Mouse (Mus musculus) megakaryocyte, embryonic 14.5 days (primary cell): ENCODE results near the gene Olfr883. TPM values are rescaled to one million over a fixed set of nuclear protein-coding genes. Genes with fewer than 3 reads are reported as not detected.

Experiments used
- H3K27me3 ChIP-seq: replicated peaks from 2 replicates; pipeline ENCODE3; 2012; ENCODE audit warnings: inconsistent platforms
- H3K36me3 ChIP-seq: replicated peaks from 2 replicates; pipeline ENCODE3; 2012; ENCODE audit warnings: low read length, inconsistent platforms, mixed read lengths
- H3K4me1 ChIP-seq: 2 replicates; pipeline ENCODE4 v1.6.1; 2012; ENCODE audit warnings: inconsistent platforms
- H3K4me3 ChIP-seq: replicated peaks from 2 replicates; pipeline ENCODE3; 2012; ENCODE audit warnings: moderate library complexity, mild to moderate bottlenecking, inconsistent platforms
- H3K9me3 ChIP-seq: 2 replicates; pipeline ENCODE4 v1.6.1; 2012; ENCODE audit warnings: inconsistent platforms
- FLI1 ChIP-seq: IDR thresholded peaks from 2 replicates; pipeline ENCODE4 v1.6.1; 2012; ENCODE audit warnings: low read length, inconsistent platforms, mixed read lengths
- GATA1 ChIP-seq: IDR thresholded peaks from 3 replicates; pipeline ENCODE4 v1.6.1; 2012; ENCODE audit warnings: mixed read lengths, low read length, inconsistent platforms, borderline replicate concordance
- polyA plus RNA-seq: library from polyadenylated mRNA; stranded (reverse); fragments of >175 nt; gene quantifications from 2 replicates; pipeline ENCODE4 v1.2.3, GENCODE M21; 2012; ENCODE audit warnings: low replicate concordance; ENCODE audit not compliant: insufficient read depth

The Olfr883 gene
- not detected in 2 replicates for polyA plus RNA-seq

DNA sequence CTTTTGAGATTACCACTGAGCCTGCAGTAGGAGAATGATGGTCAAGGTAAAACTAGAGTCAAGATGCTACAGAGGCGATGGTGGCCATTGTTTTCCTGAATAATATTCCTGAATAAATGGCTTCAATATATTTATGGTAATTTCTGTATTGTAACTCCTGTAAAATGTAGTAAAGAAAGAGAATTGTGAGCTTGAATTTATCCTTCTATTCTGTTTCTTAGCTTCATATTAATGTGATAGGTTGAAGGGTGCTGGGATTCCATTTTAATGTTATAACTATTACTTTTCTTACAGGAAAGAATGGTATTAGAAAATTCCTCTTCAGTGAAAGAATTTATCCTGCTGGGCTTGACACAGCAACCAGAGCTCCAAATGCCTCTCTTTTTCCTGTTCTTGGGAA, at the start of gene Olfr883:
TSS of gene Olfr883 (plus strand) at position 301 of the 400 bp plus-strand sequence.
- no peaks in the 10 kb centered on the region for H3K27me3 ChIP-seq
- no peak within 1 kb of the TSS for H3K4me3 ChIP-seq
- no peaks in the 10 kb centered on the region for H3K4me1 ChIP-seq
- H3K9me3 ChIP-seq, result peaks cover under 1% of the 10 kb centered on the region; the same call in 1 of the 2 replicates
- no peak for TF ChIP-seq FLI1
- no peak for TF ChIP-seq GATA1
- no peaks in the 10 kb centered on the region for H3K36me3 ChIP-seq

DNA sequence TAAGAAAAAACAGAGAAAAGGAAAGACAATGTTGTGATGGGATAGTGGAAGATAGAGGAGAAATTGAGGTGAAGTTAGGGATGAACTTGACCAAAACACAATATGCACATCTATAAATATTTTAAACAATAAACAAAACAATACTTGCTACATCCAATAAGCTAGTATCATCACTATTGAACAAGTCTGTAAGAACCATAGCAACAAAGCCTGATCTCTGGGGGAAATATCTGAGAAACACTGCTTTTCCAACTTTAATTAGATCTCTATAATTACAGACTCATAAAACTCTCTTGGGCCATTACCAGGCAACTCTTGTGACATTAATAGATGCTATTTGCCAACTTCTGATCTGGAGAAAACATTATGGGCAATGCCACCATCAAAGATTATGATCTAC, 34.1 kb upstream of the Olfr883 start, which contains the start of gene Olfr881:
TSS of gene Olfr881 (plus strand) at position 301 of the 400 bp plus-strand sequence.
- no peaks in the 10 kb centered on the region for H3K9me3 ChIP-seq
- TF ChIP-seq GATA1 (no peak), FLI1 (no peak)
- H3K36me3 ChIP-seq, result no peaks in the 10 kb centered on the region
- no peaks in the 10 kb centered on the region for H3K4me1 ChIP-seq
- no peak within 1 kb of the TSS for H3K4me3 ChIP-seq
- H3K27me3 ChIP-seq, result no peaks in the 10 kb centered on the region

DNA sequence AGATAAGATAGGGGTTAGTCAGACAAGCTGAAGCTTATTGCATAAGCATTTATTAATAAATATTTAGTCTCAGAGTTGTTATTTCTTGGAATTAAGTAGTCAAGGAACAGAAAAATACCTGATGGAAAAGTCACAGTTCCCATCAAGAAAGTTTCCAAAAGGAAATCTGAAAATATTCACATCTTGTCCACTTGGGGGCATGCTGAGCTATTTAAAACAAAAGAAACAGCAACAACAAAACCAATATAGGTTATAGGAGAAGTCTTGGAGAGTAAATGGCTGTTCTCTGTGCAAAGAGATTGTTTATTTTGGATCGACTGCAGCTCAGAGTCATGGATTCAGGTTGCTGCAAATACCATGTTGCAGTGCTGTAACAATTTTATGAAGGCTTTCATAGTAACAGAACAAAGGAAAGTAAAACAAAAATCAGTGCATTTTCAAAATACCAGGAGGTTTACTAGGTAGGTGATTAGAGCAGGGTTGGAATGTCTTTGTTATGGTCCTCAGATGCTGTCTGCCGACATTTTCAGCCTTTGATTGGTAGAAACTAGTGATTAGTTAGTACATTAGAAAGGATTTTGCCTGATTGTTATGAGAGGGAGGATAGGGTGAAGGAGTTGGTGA, 26.9 kb upstream of the Olfr883 start:
- no peak overlapping the region for H3K4me3 ChIP-seq
- TF ChIP-seq GATA1 (no peak), FLI1 (no peak)
- H3K4me1 ChIP-seq, result no peaks in the 10 kb centered on the region
- no peaks in the 10 kb centered on the region for H3K36me3 ChIP-seq
- H3K9me3 ChIP-seq, result no peaks in the 10 kb centered on the region
- H3K27me3 ChIP-seq, result no peaks in the 10 kb centered on the region

DNA sequence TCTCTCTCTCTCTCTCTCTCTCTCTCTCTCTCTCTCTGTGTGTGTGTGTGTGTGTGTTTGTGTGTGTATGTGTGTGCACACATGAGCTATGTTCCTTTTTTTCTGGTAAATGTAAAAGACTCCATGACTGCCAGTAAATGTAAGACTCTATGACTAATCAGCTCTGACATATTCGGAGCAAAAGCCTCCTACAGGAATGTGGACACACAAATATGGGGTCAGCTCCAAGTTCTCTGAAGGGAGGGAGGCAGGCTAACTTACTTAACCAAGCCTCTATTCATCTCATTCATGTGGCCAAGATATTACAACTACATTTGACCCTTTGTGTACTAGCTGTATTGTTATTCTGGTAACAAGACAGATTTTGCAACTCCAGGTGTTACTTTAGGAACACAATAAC, 25.6 kb upstream of the Olfr883 start:
- TF ChIP-seq GATA1, result no peak
- no peak for TF ChIP-seq FLI1
- H3K4me3 ChIP-seq, result no peak overlapping the region

DNA sequence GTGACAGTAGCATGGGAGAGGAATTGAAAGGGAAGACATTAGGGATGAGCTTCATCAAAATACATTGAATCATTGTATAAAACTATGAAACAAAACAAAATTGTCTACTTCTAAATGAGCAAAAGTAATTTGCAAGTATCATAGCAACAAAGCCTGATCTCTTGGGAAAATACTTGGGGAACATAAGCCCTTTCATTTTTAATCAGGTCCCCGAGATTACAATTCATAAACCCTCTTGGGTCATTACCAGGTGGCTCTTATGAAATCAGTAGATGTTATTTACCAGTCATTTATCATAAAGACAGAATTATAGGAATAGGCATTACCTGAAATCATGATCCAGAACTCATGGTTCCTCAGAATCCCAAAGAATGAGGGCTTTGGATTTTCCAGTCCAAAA, 20.6 kb downstream of the Olfr883 start, which contains the start of gene Olfr884:
TSS of gene Olfr884 (plus strand) at position 301 of the 400 bp plus-strand sequence.
- Histone ChIP-seq H3K4me1 (no peaks in the 10 kb centered on the region), H3K27me3 (no peaks in the 10 kb centered on the region), H3K4me3 (no peak within 1 kb of the TSS), H3K36me3 (no peaks in the 10 kb centered on the region), H3K9me3 (no peaks in the 10 kb centered on the region)
- TF ChIP-seq FLI1, result no peak
- no peak for TF ChIP-seq GATA1

More for the DNA sequence above, 25.6 kb upstream of the Olfr883 start:
- H3K36me3 ChIP-seq, result no peaks in the 10 kb centered on the region
- H3K4me1 ChIP-seq, result no peaks in the 10 kb centered on the region
- no peaks in the 10 kb centered on the region for H3K27me3 ChIP-seq
- H3K9me3 ChIP-seq, result no peaks in the 10 kb centered on the region

DNA sequence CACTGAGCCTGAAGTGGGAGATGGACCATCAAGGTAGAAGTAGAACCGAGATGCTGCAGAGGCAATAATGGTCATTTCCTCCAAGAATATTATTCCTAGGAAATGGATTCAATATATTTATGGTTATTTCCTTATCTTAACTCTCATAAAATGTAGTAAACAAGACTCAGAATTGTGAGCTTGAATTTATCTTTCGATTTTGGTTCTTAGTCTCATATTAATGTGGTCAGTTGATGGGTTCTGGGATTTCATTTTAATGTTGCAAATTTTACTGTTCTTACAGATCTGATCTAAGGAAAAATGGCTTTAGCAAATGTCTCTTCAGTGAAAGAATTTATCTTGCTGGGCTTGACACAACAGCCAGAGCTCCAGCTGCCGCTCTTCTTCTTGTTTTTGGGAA, 35.4 kb downstream of the Olfr883 start, which contains the start of gene Olfr885:
TSS of gene Olfr885 (plus strand) at position 301 of the 400 bp plus-strand sequence.
- no peaks in the 10 kb centered on the region for H3K4me1 ChIP-seq

More for the DNA sequence above, 35.4 kb downstream of the Olfr883 start, which contains the start of gene Olfr885:
- Histone ChIP-seq H3K27me3 (no peaks in the 10 kb centered on the region), H3K36me3 (no peaks in the 10 kb centered on the region), H3K9me3 (no peaks in the 10 kb centered on the region), H3K4me3 (no peak within 1 kb of the TSS)
- TF ChIP-seq FLI1, result no peak
- no peak for TF ChIP-seq GATA1

Other genes with a start within 250 kb of the Olfr883 start
- not detected in 2 replicates for gene Olfr876, start 222.8 kb upstream of the Olfr883 start, polyA plus RNA-seq
- not detected in 2 replicates for gene Olfr877, start 171.5 kb upstream of the Olfr883 start, polyA plus RNA-seq
- gene Olfr145, start 129.1 kb upstream of the Olfr883 start, polyA plus RNA-seq, result not detected in 2 replicates
- not detected in 2 replicates for gene Olfr878, start 108.0 kb upstream of the Olfr883 start, polyA plus RNA-seq
- not detected in 2 replicates for gene Olfr881, start 34.0 kb upstream of the Olfr883 start, polyA plus RNA-seq
- 0.03 TPM in 1 of 2 replicates, not detected in the other for gene Olfr884, start 20.7 kb downstream of the Olfr883 start, polyA plus RNA-seq
- not detected in 2 replicates for gene Olfr885, start 35.5 kb downstream of the Olfr883 start, polyA plus RNA-seq
- 0.34 TPM in 1 of 2 replicates, not detected in the other for gene Olfr887, start 58.3 kb downstream of the Olfr883 start, polyA plus RNA-seq
- gene Olfr888, start 82.3 kb downstream of the Olfr883 start, polyA plus RNA-seq, result not detected in 2 replicates
- not detected in 2 replicates for gene Olfr889, start 89.4 kb downstream of the Olfr883 start, polyA plus RNA-seq
- not detected in 2 replicates for gene Olfr890, start 116.7 kb downstream of the Olfr883 start, polyA plus RNA-seq
- gene Olfr891, start 155.0 kb downstream of the Olfr883 start, polyA plus RNA-seq, result not detected in 2 replicates
- not detected in 2 replicates for gene Olfr893, start 182.6 kb downstream of the Olfr883 start, polyA plus RNA-seq
- gene Olfr894, start 192.2 kb downstream of the Olfr883 start, polyA plus RNA-seq, result not detected in 2 replicates
- gene Olfr143, start 227.0 kb downstream of the Olfr883 start, polyA plus RNA-seq, result not detected in 2 replicates
- gene Olfr895, start 242.0 kb downstream of the Olfr883 start, polyA plus RNA-seq, result not detected in 2 replicates